Mouse (Mus musculus) megakaryocyte, embryonic 14.5 days (primary cell): ENCODE results near the gene Tpmt. TPM values are rescaled to one million over a fixed set of nuclear protein-coding genes. Genes with fewer than 3 reads are reported as not detected.

Source experiments
- H3K27me3 ChIP-seq: replicated peaks from 2 replicates; pipeline ENCODE3; 2012; ENCODE audit warnings: inconsistent platforms
- H3K36me3 ChIP-seq: replicated peaks from 2 replicates; pipeline ENCODE3; 2012; ENCODE audit warnings: low read length, inconsistent platforms, mixed read lengths
- H3K4me1 ChIP-seq: 2 replicates; pipeline ENCODE4 v1.6.1; 2012; ENCODE audit warnings: inconsistent platforms
- H3K4me3 ChIP-seq: replicated peaks from 2 replicates; pipeline ENCODE3; 2012; ENCODE audit warnings: moderate library complexity, mild to moderate bottlenecking, inconsistent platforms
- H3K9me3 ChIP-seq: 2 replicates; pipeline ENCODE4 v1.6.1; 2012; ENCODE audit warnings: inconsistent platforms
- FLI1 ChIP-seq: IDR thresholded peaks from 2 replicates; pipeline ENCODE4 v1.6.1; 2012; ENCODE audit warnings: low read length, inconsistent platforms, mixed read lengths
- GATA1 ChIP-seq: IDR thresholded peaks from 3 replicates; pipeline ENCODE4 v1.6.1; 2012; ENCODE audit warnings: mixed read lengths, low read length, inconsistent platforms, borderline replicate concordance
- polyA plus RNA-seq: library from polyadenylated mRNA; stranded (reverse); fragments of >175 nt; gene quantifications from 2 replicates; pipeline ENCODE4 v1.2.3, GENCODE M21; 2012; ENCODE audit warnings: low replicate concordance; ENCODE audit not compliant: insufficient read depth

The Tpmt gene
- polyA plus RNA-seq, 1 experiment: not detected

DNA sequence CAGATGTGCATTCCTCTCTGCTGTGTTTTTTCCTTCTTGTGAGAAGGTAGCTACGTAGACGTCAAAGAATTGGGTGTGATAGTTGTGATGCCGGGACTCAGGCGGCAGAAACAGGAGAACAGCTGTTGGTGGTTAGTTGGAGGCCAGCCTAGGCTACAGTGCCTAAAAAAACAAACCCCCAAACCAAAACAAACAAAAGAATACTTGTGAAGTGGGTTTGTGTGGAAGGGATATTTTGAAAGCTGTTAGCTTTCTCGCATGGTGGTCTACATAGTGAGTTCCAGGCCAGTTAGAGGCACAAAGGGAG lies 29.4 kb downstream of the Tpmt start:
- Histone ChIP-seq H3K27me3 (peaks cover 14% of the 10 kb centered on the region), H3K4me3 (peak overlapping the region; percentile 93)
- TF ChIP-seq FLI1: no peak
- no peak for TF ChIP-seq GATA1

GRCm38 (mm10) chr13:47014334-47015194 lies 30.0 kb downstream of the Tpmt start, which contains the start of gene Nhlrc1:
TSS of gene Nhlrc1 (minus strand) at chr13:47014850.
- Histone ChIP-seq H3K36me3 (no peaks in the 10 kb centered on the region), H3K27me3 (peaks cover 14% of the 10 kb centered on the region), H3K4me3 (peak within 1 kb of the TSS; percentile 93), H3K4me1 (peaks cover 26% of the 10 kb centered on the region), H3K9me3 (peaks cover 23% of the 10 kb centered on the region)
- TF ChIP-seq FLI1 (no peak), GATA1 (no peak)

More for the DNA sequence above, 29.4 kb downstream of the Tpmt start:
- Histone ChIP-seq H3K4me1 (peaks cover 26% of the 10 kb centered on the region), H3K36me3 (no peaks in the 10 kb centered on the region), H3K9me3 (peaks cover 17% of the 10 kb centered on the region)

DNA sequence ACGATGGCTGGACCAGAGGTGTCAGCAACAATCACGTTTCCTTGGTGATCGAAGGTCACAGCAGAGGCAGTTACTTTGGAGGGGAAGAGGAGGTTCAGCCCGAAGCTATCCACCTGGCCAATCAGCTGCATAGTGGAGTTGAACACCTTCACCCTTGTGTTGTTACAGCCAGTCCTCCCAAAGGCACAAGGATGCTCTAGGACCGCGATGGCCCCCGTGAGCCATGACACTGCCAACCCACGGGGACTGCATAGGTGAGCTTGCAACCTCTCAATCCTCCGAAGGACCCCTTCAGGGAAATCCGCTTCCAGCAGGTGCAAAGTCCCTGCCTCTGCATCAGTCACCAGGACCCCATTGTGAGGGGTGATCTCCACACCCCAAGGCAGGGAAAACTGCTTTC lies 30.8 kb downstream of the Tpmt start:
- Histone ChIP-seq H3K36me3 (no peaks in the 10 kb centered on the region), H3K4me3 (peak overlapping the region; percentile 93), H3K9me3 (peaks cover 27% of the 10 kb centered on the region), H3K4me1 (peaks cover 26% of the 10 kb centered on the region), H3K27me3 (peaks cover 14% of the 10 kb centered on the region)
- TF ChIP-seq FLI1 (no peak), GATA1 (no peak)

DNA sequence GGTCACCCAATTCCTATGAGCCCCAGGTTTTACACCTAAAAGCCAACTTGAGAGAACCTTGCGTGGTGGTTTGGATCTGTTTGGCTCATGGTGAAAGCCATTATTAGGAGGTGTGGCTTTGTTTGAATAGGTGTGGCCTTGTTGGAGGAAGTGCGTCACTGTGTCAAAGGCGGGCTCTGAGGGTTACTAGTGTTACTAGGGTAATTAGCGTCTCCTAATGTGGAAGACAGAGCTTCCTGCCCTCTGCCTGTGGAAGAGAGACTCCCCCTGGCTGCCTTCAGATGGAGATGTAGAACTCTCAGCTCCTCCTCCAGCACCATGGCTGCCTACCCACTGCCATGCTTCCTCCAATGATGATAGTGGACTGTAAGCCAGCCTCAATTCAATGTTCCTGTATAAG lies 42.9 kb downstream of the Tpmt start:
- Histone ChIP-seq H3K4me3 (no peak overlapping the region), H3K36me3 (no peaks in the 10 kb centered on the region), H3K4me1 (peaks cover 11% of the 10 kb centered on the region), H3K9me3 (no peaks in the 10 kb centered on the region), H3K27me3 (peaks cover 12% of the 10 kb centered on the region)
- TF ChIP-seq GATA1: no peak
- no peak for TF ChIP-seq FLI1

DNA sequence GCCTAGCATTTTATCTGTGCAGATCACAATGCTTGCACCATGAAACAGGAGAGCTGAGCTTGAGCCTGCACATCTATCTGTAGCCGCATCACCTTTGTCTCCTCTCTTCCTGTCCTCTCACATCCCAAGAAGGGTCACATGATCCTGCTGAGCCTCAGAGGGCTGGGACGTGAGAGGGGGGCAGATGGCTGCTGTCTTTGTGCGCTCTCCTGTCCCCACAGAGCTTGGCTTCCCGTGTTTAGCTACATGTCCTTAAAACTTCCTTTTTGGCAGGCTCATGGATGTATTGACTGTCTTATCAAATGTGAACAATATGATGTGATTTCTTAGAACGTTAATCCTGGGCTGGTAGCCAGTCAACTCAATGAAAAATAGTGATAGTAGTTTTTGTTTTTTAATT lies 45.0 kb downstream of the Tpmt start:
- TF ChIP-seq FLI1 (no peak), GATA1 (no peak)

DNA sequence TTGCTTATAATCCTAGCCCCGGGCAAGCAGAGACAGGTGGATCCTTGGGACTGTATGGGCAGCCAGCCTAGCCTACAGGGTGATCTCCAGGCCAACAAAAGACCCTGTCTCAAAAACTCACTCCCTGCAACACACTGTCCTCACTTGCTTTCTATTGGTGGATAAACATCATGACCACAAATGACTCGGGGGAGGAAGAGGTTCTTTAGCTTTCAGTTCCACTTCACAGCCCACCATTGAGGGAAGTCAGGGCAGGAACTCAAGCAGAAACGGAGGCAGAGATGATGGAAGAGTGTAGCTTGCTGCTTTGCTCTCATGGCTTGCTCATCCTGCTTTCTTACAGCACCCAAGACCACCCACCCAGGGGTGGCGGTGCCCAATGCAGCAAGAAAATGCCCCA lies 47.2 kb downstream of the Tpmt start:
- H3K4me3 ChIP-seq: no peak overlapping the region
- peaks cover 11% of the 10 kb centered on the region for H3K27me3 ChIP-seq
- TF ChIP-seq GATA1: no peak
- TF ChIP-seq FLI1: no peak

More for the DNA sequence above, 45.0 kb downstream of the Tpmt start:
- H3K4me1 ChIP-seq: peaks cover 11% of the 10 kb centered on the region
- no peaks in the 10 kb centered on the region for H3K9me3 ChIP-seq
- H3K36me3 ChIP-seq: no peaks in the 10 kb centered on the region
- peaks cover 8% of the 10 kb centered on the region for H3K27me3 ChIP-seq
- no peak overlapping the region for H3K4me3 ChIP-seq

GRCm38 (mm10) chr13:46993274-46993551 lies 51.3 kb downstream of the Tpmt start:
- no peaks in the 10 kb centered on the region for H3K9me3 ChIP-seq
- H3K27me3 ChIP-seq: peaks cover 10% of the 10 kb centered on the region
- no peaks in the 10 kb centered on the region for H3K36me3 ChIP-seq
- peaks cover 10% of the 10 kb centered on the region for H3K4me1 ChIP-seq
- H3K4me3 ChIP-seq: no peak overlapping the region
- TF ChIP-seq GATA1: no peak

More for the DNA sequence above, 47.2 kb downstream of the Tpmt start:
- no peaks in the 10 kb centered on the region for H3K36me3 ChIP-seq
- H3K4me1 ChIP-seq: peaks cover 11% of the 10 kb centered on the region
- no peaks in the 10 kb centered on the region for H3K9me3 ChIP-seq

- H3K27me3 ChIP-seq: peaks cover 13% of the 10 kb centered on the region
- TF ChIP-seq FLI1 (no peak), GATA1 (no peak)
These were observed 51.8 kb downstream of the Tpmt start for GRCm38 (mm10) chr13:46992516-46993273.

DNA sequence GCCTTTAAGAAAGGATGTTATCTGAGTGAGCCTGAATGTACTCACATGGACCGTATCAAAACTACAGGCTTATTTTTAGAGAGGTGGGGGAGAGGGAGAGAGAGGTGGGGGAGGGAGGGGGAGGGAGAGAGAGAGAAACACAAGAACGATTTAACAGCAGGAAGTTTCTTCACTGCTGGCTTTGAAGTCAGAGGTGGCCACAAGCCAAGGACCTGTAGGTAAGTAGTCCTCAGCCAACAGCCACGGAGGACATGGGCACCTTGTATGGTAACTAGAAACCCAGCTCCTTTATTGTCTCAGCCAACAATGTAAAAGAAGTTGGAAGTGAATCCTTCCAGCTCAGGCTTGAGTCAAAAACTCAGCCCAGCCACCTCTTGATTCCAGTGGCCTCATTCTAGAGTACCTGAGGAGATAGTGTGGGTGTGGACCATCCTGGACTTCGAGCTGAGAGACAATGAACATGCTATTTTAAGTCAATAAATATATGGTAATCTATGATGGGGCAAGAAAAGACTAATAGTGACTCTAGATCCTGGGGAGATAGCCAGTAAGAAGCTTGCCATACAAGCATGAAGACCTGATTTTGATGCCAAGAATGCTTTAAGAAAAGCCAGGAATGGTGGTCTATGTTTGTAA lies 54.0 kb downstream of the Tpmt start:
- Histone ChIP-seq H3K9me3 (no peaks in the 10 kb centered on the region), H3K36me3 (no peaks in the 10 kb centered on the region), H3K4me3 (no peak overlapping the region), H3K4me1 (peaks cover 8% of the 10 kb centered on the region; the same call in 1 of the 2 replicates), H3K27me3 (peaks cover 13% of the 10 kb centered on the region)
- no peak for TF ChIP-seq FLI1
- no peak for TF ChIP-seq GATA1

More at GRCm38 (mm10) chr13:46992516-46993273, 51.8 kb downstream of the Tpmt start:
- no peak overlapping the region for H3K4me3 ChIP-seq
- H3K9me3 ChIP-seq: no peaks in the 10 kb centered on the region
- H3K36me3 ChIP-seq: no peaks in the 10 kb centered on the region
- H3K4me1 ChIP-seq: peaks cover 14% of the 10 kb centered on the region

DNA sequence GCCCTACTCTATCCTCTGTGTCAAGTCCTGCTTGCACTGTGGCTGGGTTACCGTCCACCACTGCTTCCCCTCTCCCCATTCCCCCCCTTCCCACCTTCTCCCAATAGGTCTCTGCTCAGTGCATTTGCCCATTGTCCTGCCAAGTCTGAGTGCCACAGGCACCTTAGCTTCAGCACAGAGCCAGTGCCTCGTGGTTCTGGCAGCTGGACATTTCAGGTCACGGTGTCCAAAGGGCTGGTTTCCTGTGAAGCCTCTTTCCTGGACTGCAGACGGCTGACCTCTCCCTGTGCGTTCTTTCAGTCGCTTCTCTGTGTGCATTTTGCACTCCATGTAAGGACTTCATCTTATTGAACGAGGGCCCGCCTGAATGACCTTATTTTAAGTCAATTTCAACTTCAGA lies 56.6 kb downstream of the Tpmt start:
- TF ChIP-seq FLI1 (no peak), GATA1 (no peak)
- Histone ChIP-seq H3K27me3 (peaks cover 9% of the 10 kb centered on the region), H3K4me3 (peak overlapping the region; percentile 4), H3K9me3 (no peaks in the 10 kb centered on the region), H3K4me1 (peaks cover 15% of the 10 kb centered on the region), H3K36me3 (no peaks in the 10 kb centered on the region)
